In genomic region chr3:106000707-106001375, GRCm38 (mm10) we compare ENCODE assay signal across 8 mouse cellular contexts. TPM values are rescaled to one million over a fixed set of nuclear protein-coding genes. Genes with fewer than 3 reads are reported as not detected.
DNase-seq lines count a peak whose midpoint lies in the region; ATAC-seq and TF ChIP-seq lines count a peak whose summit lies in the region.

No protein-coding gene starts in this region.

- 0 out of 2 replicates have a peak, but pooled peaks cover 5% of the 10 kb centered on the region for H3K4me1 ChIP-seq in kidney, embryonic 15.5 days
- peaks cover 9% of the 10 kb centered on the region for H3K4me1 ChIP-seq in hindbrain, embryonic 13.5 days (replicated peaks)
- peaks cover 6% of the 10 kb centered on the region; the same call in 1 of the 2 replicates for H3K4me1 ChIP-seq in midbrain, embryonic 14.5 days (ENCODE audit: control insufficient read depth, insufficient read depth, low read length)
- H3K4me1 ChIP-seq in thymus, adult 2 months (replicated peaks; ENCODE audit: control insufficient read depth, insufficient read depth, low read length): peaks cover 9% of the 10 kb centered on the region; the same call in 1 of the 2 replicates

- no peaks in the 10 kb centered on the region for H3K36me3 ChIP-seq in kidney, embryonic 15.5 days
- no peaks in the 10 kb centered on the region for H3K36me3 ChIP-seq in hindbrain, embryonic 13.5 days
- H3K36me3 ChIP-seq in midbrain, embryonic 14.5 days (ENCODE audit: control insufficient read depth, insufficient read depth, low read length): no peaks in the 10 kb centered on the region
- H3K36me3 ChIP-seq in thymus, adult 2 months (ENCODE audit: control insufficient read depth, insufficient read depth, low read length): no peaks in the 10 kb centered on the region

- no peak overlapping the region for H3K27ac ChIP-seq in kidney, embryonic 15.5 days
- H3K27ac ChIP-seq in hindbrain, embryonic 13.5 days: no peak overlapping the region
- no peak overlapping the region for H3K27ac ChIP-seq in midbrain, embryonic 14.5 days (replicated peaks; ENCODE audit: low read depth, low read length)
- no peak overlapping the region for H3K27ac ChIP-seq in thymus, adult 2 months (ENCODE audit: control insufficient read depth, insufficient read depth, low read length)

- DNase-seq in kidney, adult 11 months: no peak
- DNase-seq in T-cell, adult 2 months (ENCODE audit: low spot score): peak; percentile 20
- peak; percentile 4 for DNase-seq in midbrain, embryonic 14.5 days
- DNase-seq in MN1 (ENCODE audit: low spot score): no peak
- DNase-seq in thymus, adult 2 months: no peak
- no peak for DNase-seq in gastrocnemius, postnatal 36 days

- H3K27me3 ChIP-seq in kidney, embryonic 15.5 days: no peaks in the 10 kb centered on the region
- 0 out of 2 replicates have a peak, but pooled peaks cover 3% of the 10 kb centered on the region for H3K27me3 ChIP-seq in hindbrain, embryonic 13.5 days
- no peaks in the 10 kb centered on the region for H3K27me3 ChIP-seq in midbrain, embryonic 14.5 days (ENCODE audit: control insufficient read depth, insufficient read depth, low read length)
- no peaks in the 10 kb centered on the region for H3K27me3 ChIP-seq in thymus, adult 2 months (ENCODE audit: control insufficient read depth, insufficient read depth, low read length)

- H3K9ac ChIP-seq in kidney, embryonic 15.5 days: no peak overlapping the region
- H3K9ac ChIP-seq in hindbrain, embryonic 13.5 days: 0 out of 2 replicates have a peak overlapping the region, but pooled peaks have one; percentile 46
- 0 out of 2 replicates have a peak overlapping the region, but pooled peaks have one; percentile 10 for H3K9ac ChIP-seq in midbrain, embryonic 14.5 days (replicated peaks; ENCODE audit: low read length)

- intact Hi-C loops in gastrocnemius, postnatal 36 days (cut with DNase I): no loop called here

- no peak for TF ChIP-seq POLR2A in thymus, adult 2 months (IDR thresholded peaks at IDR 0.05; ENCODE audit: control insufficient read depth, extremely low read depth, insufficient read depth, low read length, poor library complexity)

- 25% methylated on average over 11 of the region's 11 CpGs for WGBS in kidney, embryonic 15.5 days
- WGBS in hindbrain, embryonic 13.5 days: 22% methylated on average over 11 of the region's 11 CpGs
- WGBS in midbrain, embryonic 14.5 days: 16% methylated on average over 11 of the region's 11 CpGs
- 33% methylated on average over 11 of the region's 11 CpGs for WGBS in thymus, adult 2 months

- H3K9me3 ChIP-seq in kidney, embryonic 15.5 days (replicated peaks): no peaks in the 10 kb centered on the region
- H3K9me3 ChIP-seq in hindbrain, embryonic 13.5 days: no peaks in the 10 kb centered on the region
- H3K9me3 ChIP-seq in midbrain, embryonic 14.5 days (ENCODE audit: control insufficient read depth, low read length): no peaks in the 10 kb centered on the region

- no peak for TF ChIP-seq CTCF in thymus, adult 2 months (IDR thresholded peaks at IDR 0.05; ENCODE audit: borderline replicate concordance, control insufficient read depth, extremely low read depth, insufficient read depth, low read length, poor library complexity)

- peak overlapping the region; percentile 23 for H3K4me3 ChIP-seq in kidney, embryonic 15.5 days (replicated peaks)
- peak overlapping the region; percentile 26 for H3K4me3 ChIP-seq in hindbrain, embryonic 13.5 days
- H3K4me3 ChIP-seq in midbrain, embryonic 14.5 days (replicated peaks; ENCODE audit: low read depth, low read length): peak overlapping the region; percentile 21; the same call in 1 of the 2 replicates
- no peak overlapping the region for H3K4me3 ChIP-seq in thymus, adult 2 months (ENCODE audit: control insufficient read depth, insufficient read depth, low read length)

- ATAC-seq in kidney, embryonic 15.5 days (replicated peaks; ENCODE audit: low FRiP score): no peak; the same call in 1 of the 2 replicates
- peak; percentile 43; the same call in 1 of the 2 replicates for ATAC-seq in hindbrain, embryonic 13.5 days (ENCODE audit: low FRiP score)
- peak; percentile 34; the same call in 1 of the 2 replicates for ATAC-seq in midbrain, embryonic 14.5 days (ENCODE audit: low FRiP score, low TSS enrichment)

- H3K4me2 ChIP-seq in kidney, embryonic 15.5 days: peak overlapping the region; percentile 51
- peak overlapping the region; percentile 53 for H3K4me2 ChIP-seq in hindbrain, embryonic 13.5 days
- peak overlapping the region; percentile 54 for H3K4me2 ChIP-seq in midbrain, embryonic 14.5 days (ENCODE audit: low read length)

RNA-seq across cellular contexts. Expression of gene Pifo, which starts 13.6 kb away (rescaled TPM):
- polyA plus RNA-seq in kidney, embryonic 15.5 days (2015; fragmentation: Nextera tagmentation; extraction: Ambion mirVana): 0.23 and 0.24 TPM in 2 replicates
- 5.3 and 10.0 TPM in 2 replicates for polyA plus RNA-seq in hindbrain, embryonic 13.5 days (2015; fragmentation: Nextera tagmentation; extraction: Ambion mirVana)
- 3.0 and 5.2 TPM in 2 replicates for polyA plus RNA-seq in midbrain, embryonic 14.5 days (2014; fragmentation: Nextera tagmentation; extraction: Ambion mirVana)
- 0.19 and 0.29 TPM in 2 replicates for polyA plus RNA-seq in thymus, adult 2 months (2012; rRNA removed)
- not detected for total RNA-seq in gastrocnemius, postnatal 36 days (2021)

RNA-seq across cellular contexts. Expression of gene Ovgp1, which starts 27.3 kb away (rescaled TPM):
- polyA plus RNA-seq in kidney, embryonic 15.5 days (2015; fragmentation: Nextera tagmentation; extraction: Ambion mirVana): 1.6 and 2.0 TPM in 2 replicates
- polyA plus RNA-seq in hindbrain, embryonic 13.5 days (2015; fragmentation: Nextera tagmentation; extraction: Ambion mirVana): 4.6 and 4.7 TPM in 2 replicates
- 4.8 and 6.2 TPM in 2 replicates for polyA plus RNA-seq in midbrain, embryonic 14.5 days (2014; fragmentation: Nextera tagmentation; extraction: Ambion mirVana)
- 3.5 and 3.9 TPM in 2 replicates for polyA plus RNA-seq in thymus, adult 2 months (2012; rRNA removed)
- under 1 TPM; 0.51 to 0.79 TPM for total RNA-seq in gastrocnemius, postnatal 36 days (2021)

RNA-seq across cellular contexts. Expression of gene Chil5, which starts 31.8 kb away (rescaled TPM):
- polyA plus RNA-seq in kidney, embryonic 15.5 days (2015; fragmentation: Nextera tagmentation; extraction: Ambion mirVana): not detected in 2 replicates
- polyA plus RNA-seq in hindbrain, embryonic 13.5 days (2015; fragmentation: Nextera tagmentation; extraction: Ambion mirVana): not detected in 2 replicates
- not detected in 2 replicates for polyA plus RNA-seq in midbrain, embryonic 14.5 days (2014; fragmentation: Nextera tagmentation; extraction: Ambion mirVana)
- 0.12 and 0.27 TPM in 2 replicates for polyA plus RNA-seq in thymus, adult 2 months (2012; rRNA removed)
- total RNA-seq in gastrocnemius, postnatal 36 days (2021): not detected

RNA-seq across cellular contexts. Expression of gene Atp5f1, which starts 40.9 kb away (rescaled TPM):
- 491 and 564 TPM in 2 replicates for polyA plus RNA-seq in kidney, embryonic 15.5 days (2015; fragmentation: Nextera tagmentation; extraction: Ambion mirVana)
- 538 and 544 TPM in 2 replicates for polyA plus RNA-seq in hindbrain, embryonic 13.5 days (2015; fragmentation: Nextera tagmentation; extraction: Ambion mirVana)
- 564 and 595 TPM in 2 replicates for polyA plus RNA-seq in midbrain, embryonic 14.5 days (2014; fragmentation: Nextera tagmentation; extraction: Ambion mirVana)
- 139 and 148 TPM in 2 replicates for polyA plus RNA-seq in thymus, adult 2 months (2012; rRNA removed)
- total RNA-seq in gastrocnemius, postnatal 36 days (2021): 100 to 1,000 TPM; 614 to 667 TPM

RNA-seq across cellular contexts. Expression of gene Wdr77, which starts 41.7 kb away (rescaled TPM):
- polyA plus RNA-seq in kidney, embryonic 15.5 days (2015; fragmentation: Nextera tagmentation; extraction: Ambion mirVana): 151 and 158 TPM in 2 replicates
- 91.6 and 99.4 TPM in 2 replicates for polyA plus RNA-seq in hindbrain, embryonic 13.5 days (2015; fragmentation: Nextera tagmentation; extraction: Ambion mirVana)
- polyA plus RNA-seq in midbrain, embryonic 14.5 days (2014; fragmentation: Nextera tagmentation; extraction: Ambion mirVana): 86.4 and 94.8 TPM in 2 replicates
- polyA plus RNA-seq in thymus, adult 2 months (2012; rRNA removed): 46.1 and 56.1 TPM in 2 replicates
- total RNA-seq in gastrocnemius, postnatal 36 days (2021): 10 to 100 TPM; 26.9 to 29.3 TPM

Comparison
In these comparisons a context has a peak if more than half of its experiments do, and no peak if none do; other contexts are left out.
1. DNase-seq: peak in T-cell, adult 2 months (single experiment) and midbrain, embryonic 14.5 days (single experiment); none in kidney, adult 11 months (single experiment), MN1 (single experiment), thymus, adult 2 months (single experiment) and gastrocnemius, postnatal 36 days (0 of 2).
2. Peak in every context shown above with its lines, with median percentiles within 50 percentile points of each other: H3K4me2 ChIP-seq.